Mouse (Mus musculus): Measurements from ENCODE around the gene Uqcc2.

DNA sequence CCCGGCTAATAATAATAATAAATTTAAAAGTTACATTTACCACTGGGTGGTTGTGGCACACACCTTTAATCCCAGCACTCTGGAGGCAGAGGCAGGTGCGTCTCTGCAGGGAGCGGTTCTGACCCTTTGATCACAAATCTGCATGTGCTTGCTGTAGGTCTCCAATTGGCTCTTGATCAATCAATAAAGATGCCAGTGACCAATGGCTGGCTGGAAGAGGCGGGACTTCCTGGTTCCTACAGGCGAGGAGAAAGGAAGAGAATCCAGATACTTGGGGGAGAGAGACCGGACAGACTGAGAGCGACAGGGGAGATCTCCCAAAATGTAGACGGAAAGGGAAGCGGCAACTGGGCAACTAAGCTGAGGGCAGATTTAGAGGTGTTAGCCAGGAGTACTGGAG, 44.3 kb upstream of the Uqcc2 start:
- TF ChIP-seq CTCF (IDR thresholded peaks at IDR 0.05; ENCODE audit: control insufficient read depth, insufficient read depth, low read length) (no peak), POLR2A (IDR thresholded peaks at IDR 0.05; ENCODE audit: borderline replicate concordance, control insufficient read depth, low read depth, low read length) (no peak)

Data from bone marrow, adult 2 months (tissue).